Mouse (Mus musculus) layer of hippocampus, adult 8-10 months (tissue): ENCODE data around the gene Lclat1. TPM values are rescaled to one million over a fixed set of nuclear protein-coding genes. Genes with fewer than 3 reads are reported as not detected.
"Not testable (repeated sequence)": the region's sequence is repeated elsewhere in the genome, so short reads cannot be mapped to it uniquely, and the experiment has no call there.

Source experiments
- DNase-seq, 2 experiments: peaks; one replicate each; pipeline ENCODE4 v3.0.0; 2022; ENCODE audit warnings: low spot score in 2 of 2
- total RNA-seq, 4 experiments: library from RNA; stranded (reverse); gene quantifications; 2 replicates each; pipeline ENCODE4 v1.2.4; 2022

Lclat1 gene
- total RNA-seq, 4 experiments from 2014 or later: 32.0 to 37.2 (median 36.6) TPM

- DNase-seq: no peak
Observed at GRCm38 (mm10) chr17:73136562-73137484, 29.0 kb downstream of the Lclat1 start.

DNA sequence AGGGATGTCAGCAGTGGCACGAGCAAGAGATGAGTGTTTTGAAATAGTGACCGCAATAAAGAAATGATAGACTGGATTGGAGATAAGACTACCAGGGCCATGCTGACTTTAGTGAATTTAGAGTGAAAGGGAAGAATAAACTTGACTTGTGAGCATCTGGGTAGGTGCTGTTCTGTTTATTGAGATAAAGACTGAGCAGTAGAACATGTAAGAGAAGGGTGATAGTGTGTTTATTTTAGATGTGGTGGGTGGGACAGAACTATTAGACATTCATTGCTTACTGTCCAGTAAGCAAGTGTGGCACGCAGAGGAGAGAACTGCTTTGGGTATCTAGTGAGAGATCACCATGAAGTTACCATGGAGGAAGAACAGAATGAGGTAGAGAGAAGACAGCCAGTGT, 30.4 kb downstream of the Lclat1 start:
- DNase-seq: no peak

DNA sequence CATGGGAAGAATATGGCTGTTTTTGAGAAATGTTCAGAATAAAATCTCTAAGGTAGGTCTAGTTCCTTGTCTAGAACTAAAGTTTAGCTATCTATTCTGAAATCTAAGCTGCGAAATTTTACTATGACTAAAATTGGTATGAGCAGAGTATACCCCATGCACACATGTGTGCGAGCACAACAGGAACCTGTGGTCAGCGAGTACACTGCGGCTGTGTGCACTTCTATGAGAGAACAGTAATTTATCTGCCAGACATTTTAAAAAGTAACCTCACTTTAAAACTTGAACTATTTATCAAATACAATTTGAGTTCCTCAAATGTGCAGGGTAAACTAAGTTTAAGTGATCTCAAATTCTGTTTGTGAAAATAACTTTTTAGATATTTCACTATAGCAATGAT, 34.2 kb downstream of the Lclat1 start:
- no peak for DNase-seq

DNA sequence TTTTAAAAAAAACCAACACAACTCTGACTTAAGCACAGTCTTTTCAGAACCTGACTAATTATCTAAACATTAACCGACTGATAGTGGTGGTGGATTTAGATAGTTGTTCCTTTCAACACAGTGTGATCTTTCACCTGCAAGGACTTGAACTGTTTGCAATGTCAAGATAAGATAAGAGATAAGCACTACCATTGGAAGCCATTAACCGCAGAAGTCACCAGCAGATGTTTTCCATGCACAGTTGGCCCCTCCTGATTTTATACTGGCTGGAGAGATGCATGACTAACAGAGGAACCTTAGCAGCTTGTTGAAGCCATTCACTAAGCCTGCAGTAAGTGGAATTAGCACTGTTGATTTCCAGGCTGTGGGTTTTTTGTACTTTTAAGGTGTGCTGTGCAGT, 34.7 kb downstream of the Lclat1 start:
- DNase-seq: no peak

DNA sequence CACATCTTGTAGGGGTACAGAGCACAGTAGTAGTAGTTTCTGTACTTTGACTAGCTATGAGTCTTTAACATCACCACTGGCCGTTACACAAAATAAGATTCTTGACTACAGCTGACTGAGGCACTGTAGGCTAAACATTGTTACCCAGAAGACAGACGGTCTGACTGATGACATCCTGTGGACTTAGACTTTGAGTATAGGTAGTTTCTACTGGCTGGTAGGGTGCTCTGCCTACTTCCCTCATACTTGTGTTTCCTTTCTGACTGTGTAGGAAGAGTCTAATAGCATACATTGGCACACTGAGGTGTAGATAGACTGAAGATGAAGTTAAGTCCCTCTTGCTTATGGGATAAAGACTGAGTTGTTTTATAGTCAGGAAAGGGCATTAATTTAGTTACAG, 37.6 kb downstream of the Lclat1 start:
- no peak for DNase-seq

GRCm38 (mm10) chr17:73148607-73149006, 40.8 kb downstream of the Lclat1 start:
- DNase-seq: no peak

- DNase-seq: not testable (repeated sequence)
Observed at GRCm38 (mm10) chr17:73152790-73153525, 45.2 kb downstream of the Lclat1 start.

- DNase-seq: no peak
Observed at GRCm38 (mm10) chr17:73153672-73154071, 45.9 kb downstream of the Lclat1 start.

DNA sequence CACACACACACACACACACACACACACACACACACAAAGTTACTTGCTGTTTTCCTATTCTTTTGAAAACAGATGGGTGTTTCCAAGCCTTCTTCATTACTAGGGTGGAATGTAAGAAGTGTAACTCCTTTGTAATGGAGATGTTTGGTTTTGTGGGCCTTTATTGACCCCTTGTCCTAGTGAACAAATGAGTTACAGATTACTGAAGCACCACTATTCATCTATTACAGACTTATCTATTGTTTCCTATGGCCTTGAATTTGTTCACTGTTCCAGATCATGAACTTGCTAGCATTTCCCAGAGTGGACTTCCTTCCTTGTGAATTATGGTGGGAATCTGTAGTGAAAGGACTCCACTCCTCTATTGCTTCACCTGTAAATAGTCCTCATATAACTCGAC, 48.8 kb downstream of the Lclat1 start:
- DNase-seq: no peak

DNA sequence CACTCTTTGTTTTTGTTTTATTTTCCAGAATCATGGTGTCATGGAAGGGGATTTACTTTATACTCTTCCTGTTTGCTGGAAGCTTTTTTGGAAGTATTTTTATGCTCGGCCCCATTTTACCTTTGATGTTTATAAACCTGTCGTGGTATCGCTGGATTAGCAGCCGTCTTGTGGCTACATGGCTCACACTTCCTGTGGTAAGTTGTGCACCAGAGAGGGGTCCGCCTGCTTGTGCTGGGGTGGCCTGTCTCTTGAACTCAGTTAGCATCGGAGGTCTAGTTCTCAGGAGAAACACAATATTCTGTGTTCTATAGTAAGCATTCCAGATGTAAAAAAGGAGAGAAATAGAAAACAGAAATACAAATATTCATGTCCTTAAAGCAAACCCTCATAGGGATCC, 54.0 kb downstream of the Lclat1 start:
- DNase-seq: no peak

DNA sequence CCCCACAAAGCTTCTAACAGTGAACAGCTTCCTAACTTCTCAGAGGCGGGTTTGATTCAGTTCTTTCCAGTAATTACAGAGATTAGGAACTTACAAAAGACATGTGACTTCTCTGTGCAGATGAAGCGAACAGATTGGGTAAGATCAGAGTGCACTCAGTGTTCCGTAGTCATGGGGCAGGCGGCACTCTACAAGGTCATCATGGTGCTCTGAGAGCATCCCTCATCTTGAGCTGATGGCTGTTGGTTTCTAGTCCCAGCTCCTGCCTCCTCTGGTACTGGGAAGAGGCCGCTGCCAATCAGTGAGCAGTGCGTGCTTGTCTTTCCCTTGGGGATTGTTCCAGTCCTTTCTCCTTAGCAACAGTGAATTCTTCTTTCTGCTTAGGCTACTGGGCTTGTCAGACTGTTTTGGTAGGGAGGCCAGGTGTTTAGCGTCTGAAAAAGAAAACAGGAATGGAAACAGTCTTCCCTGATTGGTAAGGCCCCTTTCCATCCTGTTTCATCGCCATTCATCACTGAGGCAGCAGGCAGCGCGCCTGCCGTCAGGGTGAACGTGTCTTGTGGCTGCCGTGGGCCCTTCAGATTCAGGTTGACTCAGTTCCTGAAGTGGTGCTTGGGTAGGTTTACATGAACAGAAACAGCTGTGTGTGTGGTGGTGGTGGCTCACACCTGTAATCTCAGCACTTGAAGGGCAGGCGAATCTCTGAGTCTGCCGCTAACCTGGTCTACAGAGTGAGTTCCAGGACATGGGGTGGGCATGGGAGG, 54.8 kb downstream of the Lclat1 start:
- DNase-seq: no peak

DNA sequence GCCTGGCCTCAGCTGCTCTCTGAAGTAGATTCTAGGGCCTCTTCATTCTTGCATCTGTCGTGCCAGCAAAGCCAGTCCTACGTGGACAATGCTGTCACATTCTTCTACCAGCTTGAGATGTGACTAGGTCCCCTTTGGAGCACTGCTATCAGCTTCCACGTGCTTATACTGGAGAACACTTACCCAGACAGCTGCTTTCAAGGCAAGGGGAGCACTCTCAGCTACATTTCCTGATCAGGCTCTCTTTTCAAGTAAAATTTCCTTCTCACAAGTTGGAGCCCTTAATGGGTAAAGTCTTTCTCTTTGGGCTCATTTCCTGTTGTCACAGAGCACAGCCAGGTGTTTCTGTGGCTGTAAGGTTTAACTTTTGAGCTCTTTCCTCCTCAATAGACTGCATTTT, 55.8 kb downstream of the Lclat1 start:
- no peak for DNase-seq

GRCm38 (mm10) chr17:73164121-73164520, 56.3 kb downstream of the Lclat1 start:
- DNase-seq: no peak

- no peak for DNase-seq
Observed at GRCm38 (mm10) chr17:73169461-73169860, 61.7 kb downstream of the Lclat1 start.

GRCm38 (mm10) chr17:73170141-73170540, 62.4 kb downstream of the Lclat1 start:
- DNase-seq: no peak

- no peak for DNase-seq
Observed at GRCm38 (mm10) chr17:73174083-73174562, 66.3 kb downstream of the Lclat1 start.

DNA sequence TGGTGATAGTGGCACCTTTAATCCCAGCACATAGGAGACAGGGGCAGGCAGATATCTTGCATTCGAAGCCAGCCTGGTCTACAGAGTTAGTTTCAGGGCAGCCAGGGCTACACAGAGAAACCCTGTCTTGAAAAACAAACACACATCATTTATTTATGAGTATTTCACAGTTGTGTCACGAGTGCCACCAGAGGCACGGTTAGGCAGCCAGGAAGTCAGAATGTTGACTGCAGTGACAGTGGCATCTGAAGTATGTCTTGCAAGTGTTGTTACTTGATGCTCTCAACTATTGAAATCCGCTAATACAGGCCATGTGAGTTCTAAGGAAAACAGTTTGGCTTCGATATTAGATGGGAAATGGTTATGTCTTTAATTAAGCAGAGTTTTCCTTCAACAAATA, 67.9 kb downstream of the Lclat1 start:
- DNase-seq: no peak

- no peak for DNase-seq
Observed at GRCm38 (mm10) chr17:73177079-73177478, 69.3 kb downstream of the Lclat1 start.

- DNase-seq: no peak
Observed at GRCm38 (mm10) chr17:73186929-73187328, 79.1 kb downstream of the Lclat1 start.

GRCm38 (mm10) chr17:73194146-73194545, 86.4 kb downstream of the Lclat1 start:
- no peak for DNase-seq

DNA sequence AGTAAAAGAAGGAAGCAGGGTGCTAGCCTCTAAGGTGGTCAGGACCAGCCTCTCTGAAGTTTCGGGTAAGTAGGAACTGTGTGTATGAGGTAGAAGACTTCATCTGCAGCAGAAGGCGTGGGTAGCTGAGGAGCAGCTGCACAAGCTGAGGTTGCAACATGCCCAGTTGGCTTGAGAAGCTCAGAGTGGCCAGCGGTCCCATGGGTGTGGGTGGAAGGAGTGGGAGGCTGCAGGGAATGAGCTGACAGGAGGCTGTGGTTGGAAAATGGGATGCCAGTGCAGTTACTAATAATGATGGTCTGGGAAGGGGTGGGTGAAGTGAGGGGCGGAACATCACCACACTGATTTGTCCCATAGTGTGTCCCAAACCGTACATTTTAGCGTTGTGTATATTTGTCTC, 86.8 kb downstream of the Lclat1 start:
- peak; percentile 19 for DNase-seq
